Mouse (Mus musculus) kidney, postnatal 0 days (tissue): ENCODE data around the gene Ndufa12. TPM values are rescaled to one million over a fixed set of nuclear protein-coding genes. Genes with fewer than 3 reads are reported as not detected.

Experiments
- ATAC-seq: fragments of 200-750 bp; cut with Nextera tagmentation; replicated peaks from 2 replicates; pipeline ENCODE4 v1.8.0; 2017; ENCODE audit warnings: low read depth, moderate number of reproducible peaks, moderate TSS enrichment, moderate library complexity; ENCODE audit not compliant: low FRiP score
- DNase-seq: peaks from one replicate; pipeline ENCODE4 v3.0.0-alpha.2; 2016; ENCODE audit warnings: low spot score
- H3K27ac ChIP-seq: fragments of 300-500 bp; sonication (generic); 2 replicates; pipeline ENCODE4 v1.5.1; 2014; ENCODE audit warnings: mild to moderate bottlenecking
- H3K27me3 ChIP-seq: fragments of 300-500 bp; sonication (generic); 2 replicates; pipeline ENCODE4 v1.6.1; 2014; ENCODE audit warnings: low read length, mixed read lengths; ENCODE audit not compliant: insufficient read depth
- H3K36me3 ChIP-seq: fragments of 300-500 bp; sonication (generic); 2 replicates; pipeline ENCODE4 v1.6.1; 2014; ENCODE audit warnings: low read length, mixed read lengths; ENCODE audit not compliant: insufficient read depth
- H3K4me1 ChIP-seq: fragments of 300-500 bp; sonication (generic); replicated peaks from 2 replicates; pipeline ENCODE4 v1.6.1; 2014; ENCODE audit warnings: antibody characterized with exemption, low read length, mixed read lengths; ENCODE audit not compliant: insufficient read depth
- H3K4me2 ChIP-seq: fragments of 300-500 bp; sonication (generic); 2 replicates; pipeline ENCODE4 v1.6.1; 2014; ENCODE audit warnings: mild to moderate bottlenecking, low read length, moderate library complexity, mixed read lengths
- H3K4me3 ChIP-seq: fragments of 300-500 bp; sonication (generic); replicated peaks from 2 replicates; pipeline ENCODE4 v1.5.1; 2014; ENCODE audit warnings: low read depth, low read length
- H3K9ac ChIP-seq: fragments of 300-500 bp; sonication (generic); 2 replicates; pipeline ENCODE4 v1.6.1; 2014; ENCODE audit warnings: low read depth, low read length
- H3K9me3 ChIP-seq: fragments of 300-500 bp; sonication (generic); replicated peaks from 2 replicates; pipeline ENCODE4 v1.6.1; 2016; ENCODE audit warnings: low read length, inconsistent platforms, mixed read lengths
- CTCF ChIP-seq: IDR thresholded peaks from 2 replicates; pipeline ENCODE4 v1.5.1; 2016; ENCODE audit warnings: antibody characterized with exemption, low read depth, mild to moderate bottlenecking, moderate library complexity
- WGBS: fragments of 180-500 bp; shearing (Covaris S2); extraction: QIAGEN DNeasy Blood & Tissue Kit; methylation state at CpG from one replicate; pipeline ENCODE4 v1.1.7; 2014; 5-methylcytosine and 5-hydroxymethylcytosine counted together
- polyA plus RNA-seq: library from polyadenylated mRNA; unstranded; fragments of >200 nt; fragmentation: Nextera tagmentation; extraction: Ambion mirVana; gene quantifications from 2 replicates; pipeline ENCODE4 v1.2.1, GENCODE M21; 2015

Ndufa12 gene
- polyA plus RNA-seq, 1 experiment from 2014 or later, result 752 TPM

DNA sequence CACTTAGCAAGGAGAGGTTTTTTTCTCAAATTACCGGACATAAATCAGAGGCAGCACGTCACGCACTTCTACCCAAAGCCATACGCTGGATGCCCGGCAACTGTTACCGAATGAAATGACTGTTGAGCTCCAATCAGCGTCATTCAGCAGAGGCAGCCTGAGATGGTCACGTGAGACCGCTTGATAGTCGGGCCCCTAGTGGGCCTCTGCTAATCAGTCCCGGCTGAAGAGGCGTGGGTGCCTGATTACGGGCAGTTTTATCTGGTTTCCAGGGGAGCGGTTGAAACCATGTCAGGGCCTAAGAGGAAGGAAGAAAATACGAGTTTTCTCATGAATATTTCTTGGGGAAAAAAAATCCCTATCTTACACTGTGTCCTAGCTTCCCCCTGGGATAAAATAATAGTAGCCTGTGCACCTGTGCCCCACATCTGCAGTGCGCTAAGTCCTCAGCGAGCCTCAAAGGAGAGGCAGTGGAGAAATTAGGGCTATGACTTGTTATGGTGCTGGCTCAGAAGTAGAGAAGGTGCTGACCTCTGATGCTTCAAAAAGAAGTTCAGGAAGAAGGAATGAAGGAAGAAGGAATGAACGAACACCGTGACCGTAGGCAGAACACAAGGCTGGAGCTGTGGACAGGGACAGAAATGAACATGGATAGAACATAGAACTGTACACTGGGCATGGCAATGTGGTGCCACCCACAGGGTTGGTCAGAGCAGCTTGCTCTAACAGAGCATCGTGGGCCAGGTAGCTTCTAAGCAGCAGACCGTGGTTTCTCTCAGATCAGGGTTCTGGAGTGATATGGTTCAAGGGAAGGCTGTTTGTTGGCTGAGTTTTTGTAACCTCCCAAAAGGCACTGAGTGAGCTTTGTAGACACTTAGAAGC is 51.3 kb downstream of the Ndufa12 start:
- Histone ChIP-seq H3K4me2 (no peak overlapping the region), H3K27me3 (no peaks in the 10 kb centered on the region), H3K27ac (no peak overlapping the region), H3K9me3 (no peaks in the 10 kb centered on the region), H3K9ac (no peak overlapping the region), H3K36me3 (no peaks in the 10 kb centered on the region), H3K4me1 (peaks cover 5% of the 10 kb centered on the region; the same call in 1 of the 2 replicates), H3K4me3 (no peak overlapping the region)
- DNase-seq (peak; percentile 63), ATAC-seq (peak; percentile 83; the same call in 1 of the 2 replicates)
- 35% methylated on average over 22 of the region's 22 CpGs for WGBS
- TF ChIP-seq CTCF, result no peak

DNA sequence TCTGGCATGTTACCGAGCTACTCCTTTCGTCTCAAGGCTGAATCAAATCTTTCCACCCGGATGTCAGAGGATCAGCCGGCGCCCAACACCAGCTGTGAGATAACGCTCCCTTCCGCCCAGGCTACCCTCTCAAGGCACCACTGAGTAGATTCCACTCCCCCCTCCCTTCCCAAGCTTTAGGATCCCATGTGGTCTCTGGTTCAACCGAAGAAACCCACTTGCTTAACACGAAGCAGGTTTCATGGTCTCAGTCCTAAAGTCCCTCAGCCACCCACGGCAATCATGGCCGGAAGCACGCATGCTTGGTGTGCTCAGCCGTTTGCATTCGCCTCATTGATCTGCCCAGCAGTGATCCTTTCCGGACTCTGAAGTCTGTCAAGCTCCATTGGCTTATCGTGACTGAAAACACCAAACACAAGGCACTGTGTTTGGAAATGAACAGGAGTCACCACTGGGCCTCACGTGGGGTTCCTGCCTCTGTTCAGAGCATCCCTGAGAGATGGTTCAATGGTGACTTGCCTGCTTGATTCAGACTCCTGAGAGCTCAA is 54.8 kb downstream of the Ndufa12 start:
- Histone ChIP-seq H3K4me2 (no peak overlapping the region), H3K4me1 (peaks cover 5% of the 10 kb centered on the region; the same call in 1 of the 2 replicates), H3K9me3 (no peaks in the 10 kb centered on the region), H3K4me3 (no peak overlapping the region), H3K9ac (no peak overlapping the region), H3K27ac (no peak overlapping the region), H3K27me3 (no peaks in the 10 kb centered on the region), H3K36me3 (no peaks in the 10 kb centered on the region)
- DNase-seq (no peak), ATAC-seq (0 out of 2 replicates have a peak, but pooled peaks have one; percentile 14)
- WGBS, result 49% methylated on average over 17 of the region's 17 CpGs
- no peak for TF ChIP-seq CTCF

DNA sequence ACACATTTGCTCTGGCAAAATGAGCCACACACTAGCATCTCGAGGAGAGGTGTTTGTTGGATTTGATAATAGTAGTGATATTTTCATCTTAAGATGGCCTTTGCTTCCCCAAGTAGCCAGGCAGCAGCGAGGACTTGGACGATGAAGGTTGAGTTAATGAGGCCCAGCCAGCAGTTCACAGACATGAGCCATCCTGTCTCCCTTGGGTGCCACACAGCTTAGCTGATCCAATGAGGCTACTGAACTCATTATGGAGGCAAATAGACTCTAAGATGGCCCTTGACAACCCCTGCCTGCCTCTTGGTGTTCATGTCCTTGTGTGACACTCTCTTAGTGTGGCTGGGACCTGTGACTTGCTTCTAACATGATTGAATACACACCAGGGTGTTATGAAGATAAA is 56.2 kb downstream of the Ndufa12 start:
- no peak overlapping the region for H3K4me2 ChIP-seq
- H3K36me3 ChIP-seq, result no peaks in the 10 kb centered on the region
- no peak overlapping the region for H3K4me3 ChIP-seq
- TF ChIP-seq CTCF, result no peak
- no peak for DNase-seq
- no peak overlapping the region for H3K9ac ChIP-seq
- H3K9me3 ChIP-seq, result no peaks in the 10 kb centered on the region
- H3K27me3 ChIP-seq, result no peaks in the 10 kb centered on the region
- no peak for ATAC-seq
- no peak overlapping the region for H3K27ac ChIP-seq
- 73% methylated on average over 3 of the region's 3 CpGs for WGBS
- peaks cover 5% of the 10 kb centered on the region; the same call in 1 of the 2 replicates for H3K4me1 ChIP-seq

DNA sequence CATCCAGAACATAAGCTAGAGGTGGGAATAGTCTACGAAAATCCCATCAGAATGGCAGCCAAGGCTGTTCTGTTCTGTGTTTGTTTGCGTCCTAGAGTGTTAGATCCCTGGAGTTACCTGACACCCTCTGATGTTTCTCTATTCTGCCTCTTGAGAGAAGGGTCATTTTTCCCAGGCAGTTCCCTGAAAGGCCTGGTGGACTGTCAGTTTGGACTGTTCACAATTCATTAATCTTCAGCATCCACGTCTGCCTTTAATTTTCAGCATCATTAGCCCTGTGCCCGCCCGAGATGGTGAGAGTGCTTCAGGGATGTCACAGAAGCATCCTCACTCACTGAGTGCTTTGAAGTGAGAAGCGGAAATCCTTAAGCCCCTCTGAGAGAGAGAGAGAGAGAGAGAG is 57.2 kb downstream of the Ndufa12 start:
- Histone ChIP-seq H3K4me2 (no peak overlapping the region), H3K9me3 (no peaks in the 10 kb centered on the region), H3K27ac (no peak overlapping the region), H3K4me1 (no peaks in the 10 kb centered on the region; the same call in 1 of the 2 replicates), H3K9ac (no peak overlapping the region), H3K36me3 (no peaks in the 10 kb centered on the region), H3K27me3 (no peaks in the 10 kb centered on the region), H3K4me3 (no peak overlapping the region)
- WGBS, result 28% methylated on average over 6 of the region's 6 CpGs
- ATAC-seq (peak; percentile 49; the same call in 1 of the 2 replicates), DNase-seq (peak; percentile 65)
- TF ChIP-seq CTCF, result no peak

DNA sequence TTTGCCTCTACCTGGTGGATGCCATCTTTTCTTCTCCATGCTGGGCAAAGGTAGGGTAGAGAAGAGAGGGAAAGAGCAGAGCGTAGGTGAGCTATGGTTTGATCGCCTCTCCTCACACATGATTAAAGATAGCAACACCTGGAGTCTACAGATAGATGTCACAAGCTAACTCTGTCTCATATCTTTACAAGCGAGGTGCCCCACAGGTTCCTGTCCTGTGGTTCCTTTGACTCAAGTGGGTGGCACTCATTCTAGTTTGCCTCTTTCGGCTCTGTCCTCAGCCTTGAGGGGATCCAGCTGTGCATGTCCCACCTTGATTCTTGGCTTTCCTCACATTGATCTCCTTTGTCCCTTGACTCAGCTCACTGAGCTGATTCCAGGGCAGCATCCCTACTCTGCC is 58.0 kb downstream of the Ndufa12 start:
- no peak for DNase-seq
- H3K9ac ChIP-seq, result no peak overlapping the region
- no peak overlapping the region for H3K4me2 ChIP-seq
- TF ChIP-seq CTCF, result no peak
- WGBS, result 85% methylated on average over 4 of the region's 4 CpGs
- H3K27ac ChIP-seq, result no peak overlapping the region
- no peak for ATAC-seq
- no peaks in the 10 kb centered on the region; the same call in 1 of the 2 replicates for H3K4me1 ChIP-seq
- no peak overlapping the region for H3K4me3 ChIP-seq
- no peaks in the 10 kb centered on the region for H3K36me3 ChIP-seq
- H3K9me3 ChIP-seq, result no peaks in the 10 kb centered on the region
- H3K27me3 ChIP-seq, result no peaks in the 10 kb centered on the region

DNA sequence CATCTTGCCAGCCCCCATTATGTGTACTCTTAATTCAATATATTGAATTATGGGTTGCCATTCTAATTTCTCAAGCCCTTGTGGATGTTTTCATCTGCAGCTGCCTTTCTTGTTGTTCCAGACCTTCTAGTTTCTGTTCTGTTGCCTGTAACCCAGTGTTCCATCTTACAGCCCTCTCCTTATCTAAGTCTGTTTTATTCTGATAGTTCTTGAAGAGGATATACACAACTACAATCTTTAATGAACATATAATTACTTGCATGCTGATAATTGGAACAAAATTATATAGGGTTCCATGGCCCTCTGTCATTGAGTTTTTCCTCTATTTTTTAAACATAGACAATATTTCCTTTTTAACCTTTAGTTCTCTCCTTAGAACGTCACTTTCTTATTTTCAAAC is 62.0 kb downstream of the Ndufa12 start:
- TF ChIP-seq CTCF, result no peak
- Histone ChIP-seq H3K4me2 (no peak overlapping the region), H3K27me3 (no peaks in the 10 kb centered on the region), H3K9me3 (no peaks in the 10 kb centered on the region), H3K27ac (no peak overlapping the region), H3K9ac (no peak overlapping the region), H3K4me1 (no peaks in the 10 kb centered on the region), H3K4me3 (no peak overlapping the region), H3K36me3 (no peaks in the 10 kb centered on the region)
- DNase-seq (no peak), ATAC-seq (no peak)
- WGBS, result 76% methylated on average over 1 of the region's 1 CpGs
